Mouse (Mus musculus) liver, embryonic 13.5 days (tissue): Measurements from ENCODE around the gene Cend1. TPM values are rescaled to one million over a fixed set of nuclear protein-coding genes. Genes with fewer than 3 reads are reported as not detected.

Experiments used
- ATAC-seq: fragments of 200-750 bp; cut with Nextera tagmentation; 2 replicates; pipeline ENCODE4 v1.8.0; 2017; ENCODE audit warnings: low read depth, mild to moderate bottlenecking, moderate number of reproducible peaks, moderate library complexity
- DNase-seq: peaks from one replicate; pipeline ENCODE4 v3.0.0; 2022
- H3K27ac ChIP-seq: fragments of 300-500 bp; sonication (generic); 2 replicates; pipeline ENCODE4 v1.5.1; 2015; ENCODE audit warnings: moderate library complexity, mild to moderate bottlenecking, inconsistent platforms
- H3K27me3 ChIP-seq: fragments of 300-500 bp; sonication (generic); 2 replicates; pipeline ENCODE4 v1.6.1; 2015; ENCODE audit warnings: mild to moderate bottlenecking, inconsistent platforms
- H3K36me3 ChIP-seq: fragments of 300-500 bp; sonication (generic); 2 replicates; pipeline ENCODE4 v1.6.1; 2015; ENCODE audit warnings: mild to moderate bottlenecking, inconsistent platforms
- H3K4me1 ChIP-seq: fragments of 300-500 bp; sonication (generic); replicated peaks from 2 replicates; pipeline ENCODE4 v1.6.1; 2015; ENCODE audit warnings: inconsistent platforms
- H3K4me2 ChIP-seq: fragments of 300-500 bp; sonication (generic); 2 replicates; pipeline ENCODE4 v1.6.1; 2015; ENCODE audit warnings: inconsistent platforms, mild to moderate bottlenecking, moderate library complexity
- H3K4me3 ChIP-seq: fragments of 300-500 bp; sonication (generic); replicated peaks from 2 replicates; pipeline ENCODE4 v1.5.1; 2015; ENCODE audit warnings: mild to moderate bottlenecking, inconsistent platforms
- H3K9ac ChIP-seq: fragments of 300-500 bp; sonication (generic); 2 replicates; pipeline ENCODE4 v1.6.1; 2015; ENCODE audit warnings: mild to moderate bottlenecking, inconsistent platforms
- H3K9me3 ChIP-seq: fragments of 300-500 bp; sonication (generic); replicated peaks from 2 replicates; pipeline ENCODE4 v1.6.1; 2016; ENCODE audit warnings: inconsistent platforms
- WGBS: fragments of 180-500 bp; shearing (Covaris S2); methylation state at CpG from one replicate; pipeline ENCODE4 v1.1.7; 2015; ENCODE audit not compliant: insufficient replicate concordance; 5-methylcytosine and 5-hydroxymethylcytosine counted together
- polyA plus RNA-seq: library from polyadenylated mRNA; unstranded; fragments of >200 nt; fragmentation: Nextera tagmentation; extraction: Ambion mirVana; gene quantifications from 2 replicates; pipeline ENCODE4 v1.2.1, GENCODE M21; 2015

Gene Cend1
- polyA plus RNA-seq, 1 experiment from 2014 or later: 0.14 TPM

GRCm38 (mm10) chr7:141381068-141381835 lies 48.0 kb downstream of the Cend1 start:
- no peaks in the 10 kb centered on the region for H3K9me3 ChIP-seq
- no peak overlapping the region for H3K4me2 ChIP-seq
- no peak for ATAC-seq
- H3K36me3 ChIP-seq: no peaks in the 10 kb centered on the region
- peaks cover 31% of the 10 kb centered on the region for H3K4me1 ChIP-seq
- no peaks in the 10 kb centered on the region for H3K27me3 ChIP-seq
- peak overlapping the region; percentile 23; the same call in 1 of the 2 replicates for H3K27ac ChIP-seq
- 64% methylated on average over 4 of the region's 4 CpGs for WGBS
- no peak overlapping the region for H3K9ac ChIP-seq
- DNase-seq: no peak
- H3K4me3 ChIP-seq: no peak overlapping the region

DNA sequence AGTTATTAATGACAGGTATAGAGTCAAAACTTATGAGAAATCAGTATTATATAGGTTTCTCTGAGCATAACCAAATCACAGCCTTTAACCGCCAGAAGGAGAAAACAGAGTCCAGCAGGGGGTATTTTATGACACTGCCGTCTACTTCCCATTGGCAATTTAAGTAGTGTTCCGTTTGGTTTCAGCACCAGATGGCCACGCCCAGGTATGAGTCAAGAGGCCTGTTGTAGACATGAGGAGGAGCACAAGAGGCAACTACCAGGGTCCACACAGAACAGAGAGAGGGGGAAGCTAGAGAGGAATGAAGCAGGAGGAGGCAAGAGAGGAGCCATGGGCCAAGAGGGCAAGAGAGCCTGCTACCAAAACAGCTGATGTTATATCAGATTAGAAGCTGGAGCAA lies 49.7 kb downstream of the Cend1 start:
- no peak overlapping the region for H3K27ac ChIP-seq
- no peaks in the 10 kb centered on the region for H3K27me3 ChIP-seq
- H3K4me2 ChIP-seq: no peak overlapping the region
- peak; percentile 47 for ATAC-seq
- no peaks in the 10 kb centered on the region for H3K9me3 ChIP-seq
- no peak overlapping the region for H3K4me3 ChIP-seq
- WGBS: 45% methylated on average over 4 of the region's 4 CpGs
- DNase-seq: no peak
- H3K36me3 ChIP-seq: no peaks in the 10 kb centered on the region
- H3K4me1 ChIP-seq: peaks cover 34% of the 10 kb centered on the region
- H3K9ac ChIP-seq: no peak overlapping the region

Other genes starting within 250 kb of the Cend1 start
- 91.5 and 104 TPM in 2 replicates for gene Hras, start 235.5 kb downstream of the Cend1 start, polyA plus RNA-seq
- gene Lrrc56, start 235.3 kb downstream of the Cend1 start, polyA plus RNA-seq: 12.2 and 15.5 TPM in 2 replicates
- gene Lmntd2, start 215.4 kb downstream of the Cend1 start, polyA plus RNA-seq: 0.59 and 0.71 TPM in 2 replicates
- 23.9 and 26.7 TPM in 2 replicates for gene Rassf7, start 213.6 kb downstream of the Cend1 start, polyA plus RNA-seq
- gene Phrf1, start 200.7 kb downstream of the Cend1 start, polyA plus RNA-seq: 32.6 and 34.9 TPM in 2 replicates
- gene Irf7, start 163.0 kb downstream of the Cend1 start, polyA plus RNA-seq: 6.3 and 6.4 TPM in 2 replicates
- gene Cdhr5, start 152.7 kb downstream of the Cend1 start, polyA plus RNA-seq: 0.10 and 0.32 TPM in 2 replicates
- gene Sct, start 150.4 kb downstream of the Cend1 start, polyA plus RNA-seq: 0.22 TPM in 1 of 2 replicates, not detected in the other
- 0.03 TPM in 1 of 2 replicates, not detected in the other for gene Drd4, start 137.5 kb downstream of the Cend1 start, polyA plus RNA-seq
- gene Deaf1, start 101.8 kb downstream of the Cend1 start, polyA plus RNA-seq: 16.3 and 17.1 TPM in 2 replicates
- 18.2 and 19.6 TPM in 2 replicates for gene Tmem80, start 101.8 kb downstream of the Cend1 start, polyA plus RNA-seq
- 5.1 and 6.6 TPM in 2 replicates for gene Eps8l2, start 90.6 kb downstream of the Cend1 start, polyA plus RNA-seq
- 518 and 542 TPM in 2 replicates for gene Taldo1, start 37.3 kb downstream of the Cend1 start, polyA plus RNA-seq
- 18.1 and 18.3 TPM in 2 replicates for gene Gatd1, start 15.4 kb downstream of the Cend1 start, polyA plus RNA-seq
- gene Slc25a22, start 8.4 kb upstream of the Cend1 start, polyA plus RNA-seq: 16.6 and 20.4 TPM in 2 replicates
- gene Pidd1, start 14.5 kb upstream of the Cend1 start, polyA plus RNA-seq: 10.9 and 11.4 TPM in 2 replicates
- gene Rplp2, start 17.9 kb upstream of the Cend1 start, polyA plus RNA-seq: 1,223 and 1,240 TPM in 2 replicates
- gene Pnpla2, start 25.7 kb upstream of the Cend1 start, polyA plus RNA-seq: 11.9 and 13.8 TPM in 2 replicates
- 3.6 and 4.0 TPM in 2 replicates for gene Cracr2b, start 31.6 kb upstream of the Cend1 start, polyA plus RNA-seq
- 4.1 and 5.0 TPM in 2 replicates for gene Cd151, start 37.9 kb upstream of the Cend1 start, polyA plus RNA-seq
- 63.9 and 72.4 TPM in 2 replicates for gene Polr2l, start 45.6 kb upstream of the Cend1 start, polyA plus RNA-seq
- gene Tspan4, start 45.7 kb upstream of the Cend1 start, polyA plus RNA-seq: 49.3 and 49.7 TPM in 2 replicates
- gene Chid1, start 110.4 kb upstream of the Cend1 start, polyA plus RNA-seq: 28.0 and 31.3 TPM in 2 replicates
- 65.4 and 73.2 TPM in 2 replicates for gene Ap2a2, start 132.7 kb upstream of the Cend1 start, polyA plus RNA-seq
- 1.1 and 1.7 TPM in 2 replicates for gene Muc6, start 225.8 kb upstream of the Cend1 start, polyA plus RNA-seq